In the genomic region with DNA sequence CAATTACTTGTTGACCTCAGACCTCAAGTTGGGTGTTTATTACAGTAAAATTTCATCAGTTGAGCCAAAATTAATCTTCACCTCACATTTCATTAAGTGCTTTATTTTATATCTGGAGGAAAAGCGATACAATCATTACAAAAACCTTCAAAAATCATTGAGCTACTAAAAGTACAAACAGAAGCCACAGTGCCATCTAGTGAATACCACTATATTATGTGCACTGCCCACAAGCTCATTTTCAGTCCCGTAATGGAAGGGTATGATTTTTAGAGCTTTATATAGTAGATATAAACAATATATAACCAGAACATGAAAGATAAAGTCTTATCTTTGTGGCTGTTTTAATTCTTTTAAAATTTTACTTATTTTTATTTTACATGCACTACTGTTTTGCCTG, we compare ENCODE assay signal across 10 mouse cellular contexts.
DNase-seq lines count a peak whose midpoint lies in the region; ATAC-seq and TF ChIP-seq lines count a peak whose summit lies in the region.
"Had no signal": no experiment of that assay in that cellular context is flagged by ENCODE, and none has a peak within 500 bp of the region (broad histone marks: within the 10 kb centered on the region; RNA-seq: fewer than 3 reads in every experiment).

No protein-coding gene starts in this region.

- no peak for TF ChIP-seq POLR2A in brain, embryonic 14.5 days (IDR thresholded peaks at IDR 0.05; ENCODE audit: borderline replicate concordance, extremely low read depth, insufficient read depth, insufficient read length, poor library complexity, severe bottlenecking)

- no peaks in the 10 kb centered on the region for H3K4me1 ChIP-seq in kidney, postnatal 0 days (replicated peaks; ENCODE audit: insufficient read depth, low read length)
- no peaks in the 10 kb centered on the region for H3K4me1 ChIP-seq in kidney, embryonic 15.5 days
- H3K4me1 ChIP-seq: stomach, embryonic 15.5 days had no signal

- H3K4me3 ChIP-seq in kidney, postnatal 0 days (replicated peaks; ENCODE audit: low read depth, low read length) = no peak overlapping the region
- H3K4me3 ChIP-seq in kidney, embryonic 15.5 days (replicated peaks) = no peak overlapping the region
- H3K4me3 ChIP-seq: stomach, embryonic 15.5 days had no signal

- WGBS in kidney, postnatal 0 days = 35% methylated on average over 2 of the region's 2 CpGs
- 43% methylated on average over 2 of the region's 2 CpGs for WGBS in kidney, embryonic 15.5 days

- no peak overlapping the region for H3K9ac ChIP-seq in kidney, postnatal 0 days (ENCODE audit: low read depth, low read length)
- H3K9ac ChIP-seq in kidney, embryonic 15.5 days = no peak overlapping the region
- H3K9ac ChIP-seq: stomach, embryonic 15.5 days had no signal

- no peak overlapping the region for H3K27ac ChIP-seq in kidney, postnatal 0 days
- H3K27ac ChIP-seq in kidney, embryonic 15.5 days = no peak overlapping the region
- H3K27ac ChIP-seq: stomach, embryonic 15.5 days had no signal

- H3K9me3 ChIP-seq in kidney, postnatal 0 days (replicated peaks; ENCODE audit: low read length) = no peaks in the 10 kb centered on the region
- H3K9me3 ChIP-seq in kidney, embryonic 15.5 days (replicated peaks) = no peaks in the 10 kb centered on the region
- H3K9me3 ChIP-seq: stomach, embryonic 15.5 days had no signal

- peak; percentile 2 to 5 for DNase-seq in cerebellum, postnatal 36 days
- DNase-seq in cerebellum, postnatal 4 days (ENCODE audit: low spot score in 2 of 2) = no peak
- DNase-seq in kidney, postnatal 0 days (ENCODE audit: low spot score) = peak; percentile 36
- peak; percentile 47 for DNase-seq in 3T3-L1 (ENCODE audit: low read depth, low spot score)
- peak; percentile 56 for DNase-seq in brain, embryonic 14.5 days (ENCODE audit: low read depth)
- DNase-seq in right cerebral cortex, adult 2 months (ENCODE audit: low spot score in 2 of 2) = no peak
- DNase-seq in urinary bladder, postnatal 36 days (ENCODE audit: low spot score in 2 of 2) = no peak
- DNase-seq: heart, postnatal 4 days had no signal

- H3K27me3 ChIP-seq in kidney, postnatal 0 days (ENCODE audit: insufficient read depth, low read length) = no peaks in the 10 kb centered on the region
- H3K27me3 ChIP-seq in kidney, embryonic 15.5 days = peaks cover 19% of the 10 kb centered on the region
- H3K27me3 ChIP-seq: stomach, embryonic 15.5 days had no signal

- no peak overlapping the region for H3K4me2 ChIP-seq in kidney, postnatal 0 days (ENCODE audit: low read length)
- no peak overlapping the region for H3K4me2 ChIP-seq in kidney, embryonic 15.5 days
- H3K4me2 ChIP-seq: stomach, embryonic 15.5 days had no signal

- no peaks in the 10 kb centered on the region for H3K36me3 ChIP-seq in kidney, postnatal 0 days (ENCODE audit: insufficient read depth, low read length)
- H3K36me3 ChIP-seq in kidney, embryonic 15.5 days = no peaks in the 10 kb centered on the region
- H3K36me3 ChIP-seq: stomach, embryonic 15.5 days had no signal

- peak; percentile 61 for TF ChIP-seq CTCF in kidney, postnatal 0 days (IDR thresholded peaks at IDR 0.05; ENCODE audit: low read depth)
- TF ChIP-seq CTCF in brain, embryonic 14.5 days (IDR thresholded peaks at IDR 0.05; ENCODE audit: borderline replicate concordance, extremely low read depth, insufficient read depth, insufficient read length) = no peak

- ATAC-seq in kidney, postnatal 0 days (replicated peaks; ENCODE audit: low FRiP score, low read depth) = no peak
- no peak for ATAC-seq in kidney, embryonic 15.5 days (replicated peaks; ENCODE audit: low FRiP score)

Comparison
In these comparisons a context has a peak if more than half of its experiments do, and no peak if none do; other contexts are left out.
1. DNase-seq: peak in cerebellum, postnatal 36 days (2 of 2), kidney, postnatal 0 days (single experiment), 3T3-L1 (single experiment) and brain, embryonic 14.5 days (single experiment); none in cerebellum, postnatal 4 days (0 of 2), right cerebral cortex, adult 2 months (0 of 2) and urinary bladder, postnatal 36 days (0 of 2).